Comparison of ENCODE assay signal across 7 mouse cellular contexts in the genomic region with DNA sequence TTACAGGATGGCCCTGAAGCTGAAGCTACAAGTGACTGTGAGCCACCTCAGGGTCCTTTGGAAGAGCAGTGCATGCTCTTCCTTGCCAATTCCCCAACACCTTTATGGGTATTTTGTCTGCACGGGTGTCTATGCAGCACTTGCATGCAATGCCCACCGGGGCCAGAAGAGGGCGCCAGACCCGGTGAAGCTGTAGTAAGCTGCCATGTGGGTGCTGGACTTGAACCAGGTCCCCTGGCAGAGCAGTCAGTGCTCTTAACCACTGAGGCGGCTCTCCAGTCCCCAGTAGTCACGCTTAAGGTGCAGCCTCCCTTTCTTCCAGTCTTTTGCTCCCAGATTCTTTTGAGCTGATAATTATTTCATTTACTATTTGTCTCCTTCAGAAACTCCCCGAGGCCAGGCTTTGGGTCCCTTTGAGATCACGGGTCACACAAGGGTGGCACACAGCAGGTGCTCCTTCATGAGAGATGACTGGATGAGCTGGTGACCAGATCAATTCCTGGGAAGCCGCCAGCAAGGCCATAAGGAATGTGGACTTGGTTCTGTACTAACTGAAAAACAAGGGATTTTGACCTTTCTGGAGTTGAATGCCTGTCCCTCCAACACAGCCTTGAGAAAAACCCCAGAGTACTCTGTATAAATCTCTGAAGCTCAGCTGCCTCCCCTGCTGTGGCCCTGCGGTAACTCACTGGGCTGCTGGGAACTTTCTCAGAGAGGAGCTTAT. TPM values are rescaled to one million over a fixed set of nuclear protein-coding genes. Genes with fewer than 3 reads are reported as not detected.
DNase-seq lines count a peak whose midpoint lies in the region; ATAC-seq and TF ChIP-seq lines count a peak whose summit lies in the region.

No protein-coding gene starts in this region.

- peak; percentile 35 for TF ChIP-seq RAD21 in MEL (IDR thresholded peaks at IDR 0.05; ENCODE audit: low read depth, low read length)

- H3K4me2 ChIP-seq in hindbrain, postnatal 0 days (ENCODE audit: low read depth, low read length): no peak overlapping the region
- H3K4me2 ChIP-seq in hindbrain, embryonic 14.5 days (replicated peaks): no peak overlapping the region
- H3K4me2 ChIP-seq in lung, postnatal 0 days (replicated peaks; ENCODE audit: low read depth, low read length): no peak overlapping the region
- H3K4me2 ChIP-seq in neural tube, embryonic 15.5 days: no peak overlapping the region

- no peaks in the 10 kb centered on the region for H3K27me3 ChIP-seq in hindbrain, postnatal 0 days (ENCODE audit: insufficient read depth, low read length)
- H3K27me3 ChIP-seq in hindbrain, embryonic 14.5 days (ENCODE audit: control insufficient read depth, insufficient read depth, low read length): no peaks in the 10 kb centered on the region
- H3K27me3 ChIP-seq in MEL (ENCODE audit: control insufficient read depth in 1 of 2, insufficient read depth in 2 of 2, low read length in 2 of 2): no peaks in the 10 kb centered on the region
- no peaks in the 10 kb centered on the region for H3K27me3 ChIP-seq in lung, postnatal 0 days (replicated peaks; ENCODE audit: insufficient read depth, low read length)
- no peaks in the 10 kb centered on the region for H3K27me3 ChIP-seq in thymus, adult 2 months (ENCODE audit: control insufficient read depth, insufficient read depth, low read length)
- H3K27me3 ChIP-seq in neural tube, embryonic 15.5 days (replicated peaks): no peaks in the 10 kb centered on the region

- no peak overlapping the region for H3K4me3 ChIP-seq in hindbrain, postnatal 0 days (ENCODE audit: low read length)
- H3K4me3 ChIP-seq in hindbrain, embryonic 14.5 days (replicated peaks; ENCODE audit: low read length): no peak overlapping the region
- H3K4me3 ChIP-seq in MEL (ENCODE audit: control insufficient read depth in 1 of 2, insufficient read depth in 1 of 2, low read depth in 2 of 2, low read length in 2 of 2): peak overlapping the region in 1 of 2 experiments; percentile 43; a peak in 1 of 4 replicates
- no peak overlapping the region for H3K4me3 ChIP-seq in lung, postnatal 0 days (ENCODE audit: low read depth, low read length)
- H3K4me3 ChIP-seq in thymus, adult 2 months (ENCODE audit: control insufficient read depth, insufficient read depth, low read length): no peak overlapping the region
- H3K4me3 ChIP-seq in neural tube, embryonic 15.5 days (replicated peaks): no peak overlapping the region

- DNase-seq in hindbrain, postnatal 0 days (ENCODE audit: low spot score): no peak
- no peak for DNase-seq in hindbrain, embryonic 14.5 days (ENCODE audit: low spot score)
- peak; percentile 77 for DNase-seq in MEL (ENCODE audit: low read depth, low spot score)
- DNase-seq in c-Kit-positive CD71-positive TER-119-positive erythroid progenitor cells, embryonic 14.5 days (ENCODE audit: low spot score): peak; percentile 50
- no peak for DNase-seq in lung, postnatal 0 days (ENCODE audit: low spot score)
- peak; percentile 63 for DNase-seq in thymus, adult 2 months

- H3K9me3 ChIP-seq in hindbrain, postnatal 0 days (ENCODE audit: low read length): no peaks in the 10 kb centered on the region
- no peaks in the 10 kb centered on the region for H3K9me3 ChIP-seq in hindbrain, embryonic 14.5 days (ENCODE audit: control insufficient read depth, low read length)
- H3K9me3 ChIP-seq in MEL (replicated peaks; ENCODE audit: insufficient read depth, low read length): no peaks in the 10 kb centered on the region
- no peaks in the 10 kb centered on the region for H3K9me3 ChIP-seq in lung, postnatal 0 days (ENCODE audit: low read length)
- H3K9me3 ChIP-seq in neural tube, embryonic 15.5 days (replicated peaks): no peaks in the 10 kb centered on the region

- H3K9ac ChIP-seq in hindbrain, postnatal 0 days (replicated peaks; ENCODE audit: low read length): no peak overlapping the region
- H3K9ac ChIP-seq in hindbrain, embryonic 14.5 days: no peak overlapping the region
- H3K9ac ChIP-seq in MEL (ENCODE audit: control insufficient read depth, low read depth, low read length, poor library complexity, severe bottlenecking): no peak overlapping the region
- no peak overlapping the region for H3K9ac ChIP-seq in lung, postnatal 0 days (replicated peaks; ENCODE audit: low read depth)
- no peak overlapping the region for H3K9ac ChIP-seq in neural tube, embryonic 15.5 days (replicated peaks)

- no peak for ATAC-seq in hindbrain, postnatal 0 days
- ATAC-seq in hindbrain, embryonic 14.5 days (ENCODE audit: low FRiP score): no peak
- ATAC-seq in lung, postnatal 0 days: no peak
- ATAC-seq in neural tube, embryonic 15.5 days (ENCODE audit: low FRiP score): no peak

- H3K79me2 ChIP-seq in MEL (ENCODE audit: control insufficient read depth, insufficient read depth, low read length, poor library complexity): no peaks in the 10 kb centered on the region

- no peak for TF ChIP-seq EP300 in MEL (IDR thresholded peaks at IDR 0.05; ENCODE audit: low read depth in 1 of 2, low read length in 2 of 2)
- no peak for TF ChIP-seq EP300 in lung, postnatal 0 days (IDR thresholded peaks at IDR 0.05)

- TF ChIP-seq CTCF in hindbrain, postnatal 0 days (IDR thresholded peaks at IDR 0.05; ENCODE audit: low read depth): peak; percentile 58
- TF ChIP-seq CTCF in MEL (IDR thresholded peaks at IDR 0.05 in 2 of 3, conservative IDR thresholded peaks at IDR 0.05 in 1 of 3; ENCODE audit: control insufficient read depth in 1 of 3, insufficient read depth in 1 of 3, low read depth in 2 of 3, low read length in 3 of 3, poor library complexity in 1 of 3, severe bottlenecking in 1 of 3): peak; percentile 74 to 95 (median 90)
- TF ChIP-seq CTCF in lung, postnatal 0 days (IDR thresholded peaks at IDR 0.05): peak; percentile 67
- peak; percentile 90 for TF ChIP-seq CTCF in thymus, adult 2 months (IDR thresholded peaks at IDR 0.05; ENCODE audit: borderline replicate concordance, control insufficient read depth, extremely low read depth, insufficient read depth, low read length, poor library complexity)

- no peaks in the 10 kb centered on the region for H3K36me3 ChIP-seq in hindbrain, postnatal 0 days (ENCODE audit: insufficient read depth, low read length)
- no peaks in the 10 kb centered on the region for H3K36me3 ChIP-seq in hindbrain, embryonic 14.5 days (replicated peaks; ENCODE audit: control insufficient read depth, insufficient read depth)
- no peaks in the 10 kb centered on the region for H3K36me3 ChIP-seq in MEL (ENCODE audit: control insufficient read depth in 1 of 2, insufficient read depth in 2 of 2, low read length in 2 of 2)
- H3K36me3 ChIP-seq in lung, postnatal 0 days (ENCODE audit: insufficient read depth, low read length): no peaks in the 10 kb centered on the region
- no peaks in the 10 kb centered on the region for H3K36me3 ChIP-seq in thymus, adult 2 months (ENCODE audit: control insufficient read depth, insufficient read depth, low read length)
- no peaks in the 10 kb centered on the region for H3K36me3 ChIP-seq in neural tube, embryonic 15.5 days

- 73% methylated on average over 10 of the region's 10 CpGs for WGBS in hindbrain, postnatal 0 days
- 86% methylated on average over 10 of the region's 10 CpGs for WGBS in hindbrain, embryonic 14.5 days
- WGBS in lung, postnatal 0 days: 81% methylated on average over 10 of the region's 10 CpGs
- 73% methylated on average over 10 of the region's 10 CpGs for WGBS in thymus, adult 2 months
- 81% methylated on average over 10 of the region's 10 CpGs for WGBS in neural tube, embryonic 15.5 days

- H3K27ac ChIP-seq in hindbrain, postnatal 0 days: no peak overlapping the region
- no peak overlapping the region for H3K27ac ChIP-seq in hindbrain, embryonic 14.5 days
- no peak overlapping the region for H3K27ac ChIP-seq in MEL (ENCODE audit: control insufficient read depth, low read depth, low read length)
- no peak overlapping the region for H3K27ac ChIP-seq in lung, postnatal 0 days (ENCODE audit: low read length)
- no peak overlapping the region for H3K27ac ChIP-seq in thymus, adult 2 months (ENCODE audit: control insufficient read depth, insufficient read depth, low read length)
- H3K27ac ChIP-seq in neural tube, embryonic 15.5 days (replicated peaks): no peak overlapping the region

- TF ChIP-seq POLR2A in MEL (IDR thresholded peaks at IDR 0.05; ENCODE audit: control insufficient read depth in 1 of 2, insufficient read depth in 1 of 2, low read depth in 1 of 2, low read length in 2 of 2, poor library complexity in 1 of 2): no peak
- no peak for TF ChIP-seq POLR2A in thymus, adult 2 months (IDR thresholded peaks at IDR 0.05; ENCODE audit: control insufficient read depth, extremely low read depth, insufficient read depth, low read length, poor library complexity)

- H3K4me1 ChIP-seq in hindbrain, postnatal 0 days (ENCODE audit: insufficient read depth, low read length): no peaks in the 10 kb centered on the region
- H3K4me1 ChIP-seq in hindbrain, embryonic 14.5 days (replicated peaks; ENCODE audit: control insufficient read depth, insufficient read depth, low read length): no peaks in the 10 kb centered on the region
- H3K4me1 ChIP-seq in MEL (ENCODE audit: control insufficient read depth in 1 of 2, insufficient read depth in 2 of 2, low read length in 2 of 2): peaks cover 0 to under 1% of the 10 kb centered on the region in 2 experiments; a peak in 1 of 4 replicates
- H3K4me1 ChIP-seq in lung, postnatal 0 days (ENCODE audit: insufficient read depth, low read depth, low read length): no peaks in the 10 kb centered on the region
- no peaks in the 10 kb centered on the region for H3K4me1 ChIP-seq in thymus, adult 2 months (replicated peaks; ENCODE audit: control insufficient read depth, insufficient read depth, low read length)
- H3K4me1 ChIP-seq in neural tube, embryonic 15.5 days: no peaks in the 10 kb centered on the region

RNA-seq across cellular contexts. Expression of a gene that starts 6.9 kb away (rescaled TPM):
- total RNA-seq in hindbrain, postnatal 0 days (2014; rRNA removed): not detected in 2 replicates
- polyA plus RNA-seq in hindbrain, postnatal 0 days (2015; fragmentation: Nextera tagmentation; extraction: Ambion mirVana): not detected in 2 replicates
- polyA plus RNA-seq in hindbrain, embryonic 14.5 days (2014; fragmentation: Nextera tagmentation; extraction: Ambion mirVana): not detected in 2 replicates
- total RNA-seq in MEL (2012; rRNA removed): not detected in 2 replicates
- polyA plus RNA-seq in MEL (2012; ENCODE audit: insufficient read depth in 1 of 2, insufficient read length in 2 of 2, low read depth in 1 of 2, low replicate concordance in 2 of 2, missing spikeins in 1 of 2): not detected
- 0.12 TPM in 1 of 2 replicates, not detected in the other for polyA plus RNA-seq in lung, postnatal 0 days (2015; fragmentation: Nextera tagmentation; extraction: Ambion mirVana)
- 0.29 and 0.65 TPM in 2 replicates for polyA plus RNA-seq in thymus, adult 2 months (2012; rRNA removed)
- 0.24 TPM in 1 of 2 replicates, not detected in the other for polyA plus RNA-seq in neural tube, embryonic 15.5 days (2015; fragmentation: Nextera tagmentation; extraction: Ambion mirVana)

RNA-seq across cellular contexts. Expression of a gene that starts 15.0 kb away (rescaled TPM):
- 51.5 and 59.9 TPM in 2 replicates for total RNA-seq in hindbrain, postnatal 0 days (2014; rRNA removed)
- polyA plus RNA-seq in hindbrain, postnatal 0 days (2015; fragmentation: Nextera tagmentation; extraction: Ambion mirVana): 62.9 and 64.1 TPM in 2 replicates
- 78.9 and 82.8 TPM in 2 replicates for polyA plus RNA-seq in hindbrain, embryonic 14.5 days (2014; fragmentation: Nextera tagmentation; extraction: Ambion mirVana)
- 39.1 and 41.8 TPM in 2 replicates for total RNA-seq in MEL (2012; rRNA removed)
- 10 to 100 TPM in 1 of 2 experiments, not detected in 1; 65.4 TPM for polyA plus RNA-seq in MEL (2012; ENCODE audit: insufficient read depth in 1 of 2, insufficient read length in 2 of 2, low read depth in 1 of 2, low replicate concordance in 2 of 2, missing spikeins in 1 of 2)
- polyA plus RNA-seq in lung, postnatal 0 days (2015; fragmentation: Nextera tagmentation; extraction: Ambion mirVana): 44.3 and 49.5 TPM in 2 replicates
- polyA plus RNA-seq in thymus, adult 2 months (2012; rRNA removed): 60.8 and 80.1 TPM in 2 replicates
- 78.9 and 81.3 TPM in 2 replicates for polyA plus RNA-seq in neural tube, embryonic 15.5 days (2015; fragmentation: Nextera tagmentation; extraction: Ambion mirVana)

RNA-seq across cellular contexts. Expression of a gene that starts 21.7 kb away (rescaled TPM):
- total RNA-seq in hindbrain, postnatal 0 days (2014; rRNA removed): 5.6 and 13.0 TPM in 2 replicates
- 1.6 and 2.1 TPM in 2 replicates for polyA plus RNA-seq in hindbrain, postnatal 0 days (2015; fragmentation: Nextera tagmentation; extraction: Ambion mirVana)
- 1.2 and 1.3 TPM in 2 replicates for polyA plus RNA-seq in hindbrain, embryonic 14.5 days (2014; fragmentation: Nextera tagmentation; extraction: Ambion mirVana)
- 0.04 TPM in 1 of 2 replicates, not detected in the other for total RNA-seq in MEL (2012; rRNA removed)
- under 1 TPM in 1 of 2 experiments, not detected in 1; 0.01 TPM for polyA plus RNA-seq in MEL (2012; ENCODE audit: insufficient read depth in 1 of 2, insufficient read length in 2 of 2, low read depth in 1 of 2, low replicate concordance in 2 of 2, missing spikeins in 1 of 2)
- polyA plus RNA-seq in lung, postnatal 0 days (2015; fragmentation: Nextera tagmentation; extraction: Ambion mirVana): 0.02 TPM in 1 of 2 replicates, not detected in the other
- polyA plus RNA-seq in thymus, adult 2 months (2012; rRNA removed): 5.3 and 6.8 TPM in 2 replicates
- 1.1 and 1.6 TPM in 2 replicates for polyA plus RNA-seq in neural tube, embryonic 15.5 days (2015; fragmentation: Nextera tagmentation; extraction: Ambion mirVana)

Comparison
In these comparisons a context has a peak if more than half of its experiments do, and no peak if none do; other contexts are left out.
1. DNase-seq: peak in MEL (single experiment), c-Kit-positive CD71-positive TER-119-positive erythroid progenitor cells, embryonic 14.5 days (single experiment) and thymus, adult 2 months (single experiment); none in hindbrain, postnatal 0 days (single experiment), hindbrain, embryonic 14.5 days (single experiment) and lung, postnatal 0 days (single experiment).
2. Peak in every context shown above with its lines, with median percentiles within 50 percentile points of each other: CTCF ChIP-seq.